Mouse (Mus musculus) ES-Bruce4 (cell line): Measurements from ENCODE around the gene Trappc12.

ENCODE experiments used
- CTCF ChIP-seq: IDR thresholded peaks from one replicate; pipeline ENCODE4 v1.8.1; 2011; ENCODE audit warnings: low read depth, low read length
- POLR2A ChIP-seq: IDR thresholded peaks from one replicate; pipeline ENCODE4 v1.8.1; 2011; ENCODE audit warnings: low read length; ENCODE audit not compliant: insufficient read depth

GRCm38 (mm10) chr12:28697821-28698595 is 52.3 kb downstream of the Trappc12 start:
- no peak for TF ChIP-seq CTCF
- TF ChIP-seq POLR2A: no peak
